Mouse (Mus musculus) neural tube, postnatal 0 days (tissue): Measurements from ENCODE around the gene Rxfp4. TPM values are rescaled to one million over a fixed set of nuclear protein-coding genes. Genes with fewer than 3 reads are reported as not detected.

Experiments
- polyA plus RNA-seq: library from polyadenylated mRNA; unstranded; fragments of >200 nt; fragmentation: Nextera tagmentation; extraction: Ambion mirVana; gene quantifications from 2 replicates; pipeline ENCODE4 v1.2.1, GENCODE M21; 2015

Rxfp4 gene
- not detected in 2 replicates for polyA plus RNA-seq

GRCm38 (mm10) chr3:88652846-88653515, at the start of gene Rxfp4:
Gene Rxfp4 (minus strand): TSS chr3:88653142.

GRCm38 (mm10) chr3:88684980-88685941, 32.3 kb upstream of the Rxfp4 start, which contains the start of gene Khdc4:
Gene Khdc4 (plus strand): TSS chr3:88685803.

GRCm38 (mm10) chr3:88605666-88606065, 47.3 kb downstream of the Rxfp4 start, which contains the start of gene Arhgef2:
Gene Arhgef2 (plus strand): TSS chr3:88605966.

Other genes with a start within 250 kb of the Rxfp4 start
- gene Pmf1, start 242.8 kb downstream of the Rxfp4 start, polyA plus RNA-seq = 29.2 and 33.8 TPM in 2 replicates
- 31.5 and 36.8 TPM in 2 replicates for gene Slc25a44, start 228.0 kb downstream of the Rxfp4 start, polyA plus RNA-seq
- gene Sema4a, start 192.0 kb downstream of the Rxfp4 start, polyA plus RNA-seq = 27.0 and 28.0 TPM in 2 replicates
- 79.1 and 80.0 TPM in 2 replicates for gene Lmna, start 143.2 kb downstream of the Rxfp4 start, polyA plus RNA-seq
- gene Mex3a, start 120.7 kb downstream of the Rxfp4 start, polyA plus RNA-seq = 7.9 and 10.1 TPM in 2 replicates
- 0.57 and 0.69 TPM in 2 replicates for gene Rab25, start 104.8 kb downstream of the Rxfp4 start, polyA plus RNA-seq
- gene Lamtor2, start 100.1 kb downstream of the Rxfp4 start, polyA plus RNA-seq = 178 and 194 TPM in 2 replicates
- 29.3 and 34.0 TPM in 2 replicates for gene Ubqln4, start 99.4 kb downstream of the Rxfp4 start, polyA plus RNA-seq
- 189 and 202 TPM in 2 replicates for gene Ssr2, start 77.3 kb downstream of the Rxfp4 start, polyA plus RNA-seq
- gene Arhgef2, start 47.2 kb downstream of the Rxfp4 start, polyA plus RNA-seq = 53.1 and 58.9 TPM in 2 replicates
- gene Khdc4, start 32.7 kb upstream of the Rxfp4 start, polyA plus RNA-seq = 53.2 and 62.6 TPM in 2 replicates
- gene Rit1, start 63.7 kb upstream of the Rxfp4 start, polyA plus RNA-seq = 71.7 and 73.6 TPM in 2 replicates
- gene Syt11, start 122.0 kb upstream of the Rxfp4 start, polyA plus RNA-seq = 244 and 246 TPM in 2 replicates
- gene Gon4l, start 182.1 kb upstream of the Rxfp4 start, polyA plus RNA-seq = 7.9 and 9.9 TPM in 2 replicates